Mouse (Mus musculus): ENCODE results near the gene Rbms1.
"Not testable (repeated sequence)": the region's sequence is repeated elsewhere in the genome, so short reads cannot be mapped to it uniquely, and the experiment has no call there.

Rbms1 gene

GRCm38 (mm10) chr2:60847984-60848383 lies 115.0 kb downstream of the Rbms1 start:
- no peak for DNase-seq (ENCODE audit: low read depth, low spot score)

DNA sequence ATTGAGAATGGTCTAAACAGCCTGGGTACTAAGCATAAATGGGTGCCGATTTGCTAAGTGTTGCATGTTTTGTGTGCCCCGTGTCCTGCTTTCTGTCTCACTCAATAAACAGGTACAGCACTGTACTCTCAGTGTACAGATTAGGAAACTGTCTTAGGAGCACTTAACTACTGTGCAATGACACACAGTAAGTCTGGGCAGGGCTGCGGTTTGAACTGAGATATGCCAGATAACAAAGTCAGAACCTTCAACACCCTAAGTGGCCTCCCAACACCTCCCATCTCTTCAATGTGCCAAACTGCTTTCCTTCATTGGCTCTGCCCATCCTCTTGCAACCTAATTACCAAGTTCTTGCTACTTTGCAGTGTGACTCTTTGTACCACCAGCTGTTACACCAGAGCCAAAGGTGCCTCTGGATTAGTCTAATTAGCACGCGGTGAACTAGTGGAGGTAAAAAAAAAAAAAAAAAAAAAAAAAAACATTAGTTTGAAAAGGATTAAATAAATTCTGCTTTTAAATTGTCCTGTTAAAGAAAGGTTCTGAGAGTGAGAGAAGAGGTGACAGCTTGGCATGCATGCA lies 117.6 kb downstream of the Rbms1 start:
- no peak for DNase-seq (ENCODE audit: low read depth, low spot score)

GRCm38 (mm10) chr2:60844259-60844658 lies 118.7 kb downstream of the Rbms1 start:
- no peak for DNase-seq (ENCODE audit: low read depth, low spot score)

DNA sequence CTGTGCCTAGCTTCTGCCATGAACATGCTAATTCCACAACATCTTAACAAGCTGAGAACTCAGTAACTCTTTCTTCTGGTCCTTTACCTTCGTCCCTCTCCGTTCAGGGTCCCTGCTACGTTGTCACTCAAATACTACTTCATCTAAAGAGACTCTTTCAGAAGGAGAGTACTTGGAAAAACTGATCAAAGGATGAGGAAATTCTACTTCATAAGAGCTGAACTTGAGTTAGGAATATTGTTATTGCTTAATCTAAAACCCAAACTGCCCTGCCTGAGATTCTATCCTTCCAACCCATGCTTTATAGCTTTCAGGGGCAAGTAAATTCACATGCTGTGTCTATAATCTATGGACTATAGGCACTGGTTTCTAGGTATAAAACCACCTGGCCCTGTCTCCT lies 119.4 kb downstream of the Rbms1 start:
- no peak for DNase-seq (ENCODE audit: low read depth, low spot score)

DNA sequence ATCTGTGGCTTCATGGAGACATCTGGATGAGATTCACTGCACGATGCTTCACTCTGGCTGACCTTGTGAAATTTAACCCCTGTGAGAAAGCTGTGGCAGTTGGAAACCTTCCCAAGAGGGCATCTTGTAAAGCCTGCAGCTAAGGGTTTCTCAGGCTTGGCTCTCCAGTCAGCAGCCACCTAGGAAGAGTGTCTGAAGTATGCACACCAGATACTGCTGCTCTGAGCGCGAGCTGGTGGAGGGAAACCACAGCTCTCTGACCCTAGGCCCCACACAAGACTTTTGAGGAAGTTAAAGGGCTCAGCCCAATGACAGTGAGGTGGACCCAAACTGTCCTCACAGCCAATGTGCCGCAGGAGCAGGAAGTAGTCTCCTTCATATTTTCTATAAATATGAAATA lies 120.0 kb downstream of the Rbms1 start:
- no peak for DNase-seq (ENCODE audit: low read depth, low spot score)

DNA sequence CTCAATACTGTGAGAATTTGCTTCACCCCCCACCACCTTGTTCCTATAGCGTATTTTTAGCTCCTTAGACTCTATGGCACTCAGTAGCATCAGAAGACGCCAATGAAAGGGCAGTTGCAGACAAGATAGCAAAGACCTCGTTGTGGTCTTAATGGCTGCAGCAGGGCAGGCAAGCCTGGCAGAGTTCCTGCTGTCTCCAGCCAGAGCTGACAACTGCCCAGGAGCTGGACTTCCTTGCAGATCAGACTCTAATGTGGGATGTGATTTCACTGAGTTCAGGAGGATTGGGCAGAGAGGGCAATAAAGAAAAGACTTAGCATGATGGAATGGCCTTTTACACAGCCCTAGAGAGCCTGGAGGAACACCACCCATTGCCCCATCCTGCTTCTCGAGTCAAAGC lies 122.1 kb downstream of the Rbms1 start:
- DNase-seq (ENCODE audit: low read depth, low spot score): no peak

- DNase-seq (ENCODE audit: low read depth, low spot score): no peak
Observed at GRCm38 (mm10) chr2:60839498-60839897, 123.5 kb downstream of the Rbms1 start.

GRCm38 (mm10) chr2:60838856-60839255 lies 124.1 kb downstream of the Rbms1 start:
- DNase-seq (ENCODE audit: low read depth, low spot score): no peak

- DNase-seq (ENCODE audit: low read depth, low spot score): no peak
Observed at GRCm38 (mm10) chr2:60837616-60838015, 125.4 kb downstream of the Rbms1 start.

DNA sequence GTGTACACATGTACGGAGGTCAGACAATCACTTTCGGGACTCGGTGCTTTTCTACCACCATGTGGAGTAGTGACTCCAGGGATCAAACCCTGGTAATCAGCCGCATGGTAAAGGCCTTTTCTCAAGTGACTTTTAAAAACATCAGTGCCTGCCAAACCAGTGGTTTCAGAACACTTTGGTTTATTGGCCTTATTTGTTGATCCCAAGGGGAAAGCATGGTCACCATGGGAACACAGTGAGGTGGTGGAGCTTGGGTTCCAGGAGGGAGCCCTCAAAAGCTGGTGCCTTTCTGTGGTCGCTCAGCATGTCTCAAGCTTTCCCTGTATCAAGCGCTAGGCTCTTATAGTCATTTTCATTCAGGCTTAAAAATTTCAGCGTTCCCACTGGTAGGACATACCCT lies 126.8 kb downstream of the Rbms1 start:
- DNase-seq (ENCODE audit: low read depth, low spot score): no peak

- DNase-seq (ENCODE audit: low read depth, low spot score): no peak
Observed at GRCm38 (mm10) chr2:60834293-60834692, 128.7 kb downstream of the Rbms1 start.

GRCm38 (mm10) chr2:60832254-60832653 lies 130.7 kb downstream of the Rbms1 start:
- no peak for DNase-seq (ENCODE audit: low read depth, low spot score)

- DNase-seq (ENCODE audit: low read depth, low spot score): not testable (repeated sequence)
Observed at GRCm38 (mm10) chr2:60830464-60830863, 132.5 kb downstream of the Rbms1 start.

GRCm38 (mm10) chr2:60828908-60829462 lies 134.0 kb downstream of the Rbms1 start:
- DNase-seq (ENCODE audit: low read depth, low spot score): no peak

DNA sequence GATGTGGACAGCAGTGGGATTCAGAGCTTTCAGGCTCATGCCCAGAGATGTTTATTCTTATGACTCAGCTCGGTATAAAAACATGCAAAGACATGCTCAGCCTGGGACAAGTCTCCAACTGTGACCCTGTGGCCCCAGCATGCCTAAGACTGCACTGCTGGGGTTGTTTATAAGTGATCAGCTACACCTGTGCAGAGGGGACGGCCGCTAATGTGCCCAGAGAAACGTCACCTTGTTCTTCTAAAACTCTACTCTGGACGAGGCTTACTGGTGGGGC lies 135.9 kb downstream of the Rbms1 start:
- DNase-seq (ENCODE audit: low read depth, low spot score): no peak

GRCm38 (mm10) chr2:60826406-60827151 lies 136.4 kb downstream of the Rbms1 start:
- no peak for DNase-seq (ENCODE audit: low read depth, low spot score)

GRCm38 (mm10) chr2:60825690-60826089 lies 137.3 kb downstream of the Rbms1 start:
- DNase-seq (ENCODE audit: low read depth, low spot score): no peak

- no peak for DNase-seq (ENCODE audit: low read depth, low spot score)
Observed at GRCm38 (mm10) chr2:60821635-60822034, 141.4 kb downstream of the Rbms1 start.

- DNase-seq (ENCODE audit: low read depth, low spot score): no peak
Observed at GRCm38 (mm10) chr2:60818632-60819031, 144.4 kb downstream of the Rbms1 start.

GRCm38 (mm10) chr2:60816307-60816706 lies 146.7 kb downstream of the Rbms1 start:
- DNase-seq (ENCODE audit: low read depth, low spot score): no peak

GRCm38 (mm10) chr2:60814788-60815187 lies 148.2 kb downstream of the Rbms1 start:
- no peak for DNase-seq (ENCODE audit: low read depth, low spot score)

- no peak for DNase-seq (ENCODE audit: low read depth, low spot score)
Observed at GRCm38 (mm10) chr2:60812949-60813348, 150.0 kb downstream of the Rbms1 start.

DNA sequence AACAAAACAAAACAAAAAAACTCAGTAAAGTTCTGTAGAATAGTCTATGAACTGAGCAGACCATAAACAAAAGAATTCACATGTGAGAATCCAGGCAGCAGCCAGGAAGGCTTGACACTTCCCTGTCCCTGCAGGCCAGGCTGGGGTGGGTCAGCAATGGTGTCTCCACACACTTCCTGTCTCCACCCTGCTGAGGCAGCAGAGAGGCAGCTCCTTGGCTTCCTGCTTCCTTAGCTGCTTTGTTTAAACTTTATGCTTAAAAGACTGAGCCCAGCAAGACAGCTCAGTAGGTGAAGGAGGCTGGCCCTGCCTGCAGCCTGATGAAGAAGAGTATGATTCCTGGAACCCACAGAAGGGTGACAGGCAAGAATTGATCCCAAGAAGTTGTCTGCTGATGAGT lies 152.4 kb downstream of the Rbms1 start:
- DNase-seq (ENCODE audit: low read depth, low spot score): no peak

All from brain, adult 2 months (tissue).